Mouse (Mus musculus) layer of hippocampus, adult 9-11 months (tissue): ENCODE results near the gene Ptpn1.

Experiments used
- DNase-seq: peaks from one replicate; pipeline ENCODE4 v3.0.0; 2022

The Ptpn1 gene

GRCm38 (mm10) chr2:167980391-167980790 lies 48.5 kb downstream of the Ptpn1 start:
- no peak for DNase-seq

DNA sequence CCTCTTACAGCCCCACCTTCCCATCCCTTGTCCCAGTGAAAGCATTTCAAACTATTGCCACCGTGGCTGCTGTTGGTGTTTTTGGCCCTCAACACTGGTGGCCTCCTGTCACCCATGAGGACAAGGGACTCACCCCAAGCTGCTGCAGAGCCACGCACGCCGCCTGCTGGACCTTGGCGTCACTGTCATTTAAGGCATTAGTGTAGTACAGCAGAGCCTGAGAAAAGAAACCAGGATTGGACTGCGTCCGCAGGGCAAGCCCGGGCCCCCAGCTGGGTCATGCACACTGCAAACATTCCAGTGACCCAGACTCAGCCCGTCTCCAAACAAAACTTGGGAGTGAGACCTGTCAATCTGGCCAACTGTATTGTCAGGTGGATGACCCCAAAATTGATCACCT lies 50.8 kb downstream of the Ptpn1 start:
- no peak for DNase-seq

DNA sequence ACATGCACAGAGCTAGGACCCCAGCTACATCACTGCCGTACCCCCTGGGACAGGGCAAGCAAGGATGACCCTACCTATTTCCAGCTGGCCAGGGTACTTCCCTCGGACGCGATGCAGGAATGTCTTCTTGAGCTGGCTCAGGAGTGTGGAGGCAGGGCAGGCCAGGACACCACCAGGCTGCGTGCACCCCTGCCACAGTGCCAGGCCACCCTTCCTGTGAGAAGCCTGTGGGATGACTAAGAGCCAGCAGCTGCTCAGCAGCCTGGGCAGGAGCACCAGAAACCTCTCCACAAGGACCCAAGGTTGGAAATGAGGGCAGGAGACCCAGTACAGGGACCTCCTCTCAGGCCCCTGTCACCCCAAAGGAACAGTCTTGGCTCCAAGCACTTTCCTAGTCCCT lies 52.5 kb downstream of the Ptpn1 start:
- DNase-seq, result no peak

- no peak for DNase-seq
Observed at GRCm38 (mm10) chr2:167984946-167985345, 53.1 kb downstream of the Ptpn1 start.

GRCm38 (mm10) chr2:167986762-167987161 lies 54.9 kb downstream of the Ptpn1 start:
- DNase-seq, result no peak

DNA sequence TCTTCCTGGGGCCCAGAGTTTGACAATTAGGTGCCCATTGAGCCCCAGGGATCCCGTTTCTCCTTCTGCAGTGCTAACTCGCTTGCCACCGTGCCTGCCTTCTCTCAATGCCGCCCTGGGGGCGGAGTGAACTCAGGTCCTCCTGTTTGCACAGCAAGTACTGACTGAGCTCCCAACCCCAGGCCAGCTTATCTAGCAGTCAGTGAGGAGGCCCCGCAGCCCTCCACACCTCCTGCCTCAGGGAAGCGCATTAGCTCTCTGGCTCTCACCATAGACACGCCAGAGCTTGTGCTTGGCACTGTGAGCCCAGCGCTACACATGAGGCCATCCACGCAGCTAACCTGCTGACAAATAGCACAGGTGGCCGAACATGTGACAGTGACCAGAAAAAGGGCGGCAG lies 55.8 kb downstream of the Ptpn1 start:
- no peak for DNase-seq

DNA sequence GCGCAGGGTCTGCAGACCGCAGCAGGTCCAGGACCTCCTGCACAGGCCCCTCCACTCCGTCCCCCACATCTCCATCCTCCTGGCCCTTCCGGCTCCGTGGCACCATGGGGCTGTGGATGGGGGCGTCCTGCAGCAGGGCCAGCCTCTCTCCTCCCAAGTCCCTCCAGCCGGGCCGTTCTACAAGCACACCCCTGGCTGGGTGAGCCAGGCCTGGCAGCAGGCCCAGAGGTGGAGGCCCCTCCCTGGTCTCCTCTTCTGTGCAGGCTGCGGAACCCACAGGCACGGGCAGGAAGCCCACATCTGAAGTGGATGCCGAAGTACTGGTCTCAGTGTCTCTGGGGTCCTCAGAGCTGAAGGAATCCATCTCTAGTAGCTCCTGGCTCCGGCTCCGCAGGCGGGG lies 57.5 kb downstream of the Ptpn1 start:
- DNase-seq, result no peak

- no peak for DNase-seq
Observed at GRCm38 (mm10) chr2:167993260-167993659, 61.4 kb downstream of the Ptpn1 start.

- no peak for DNase-seq
Observed at GRCm38 (mm10) chr2:167995870-167996635, 64.2 kb downstream of the Ptpn1 start.

GRCm38 (mm10) chr2:167996672-167997215 lies 64.9 kb downstream of the Ptpn1 start:
- no peak for DNase-seq

DNA sequence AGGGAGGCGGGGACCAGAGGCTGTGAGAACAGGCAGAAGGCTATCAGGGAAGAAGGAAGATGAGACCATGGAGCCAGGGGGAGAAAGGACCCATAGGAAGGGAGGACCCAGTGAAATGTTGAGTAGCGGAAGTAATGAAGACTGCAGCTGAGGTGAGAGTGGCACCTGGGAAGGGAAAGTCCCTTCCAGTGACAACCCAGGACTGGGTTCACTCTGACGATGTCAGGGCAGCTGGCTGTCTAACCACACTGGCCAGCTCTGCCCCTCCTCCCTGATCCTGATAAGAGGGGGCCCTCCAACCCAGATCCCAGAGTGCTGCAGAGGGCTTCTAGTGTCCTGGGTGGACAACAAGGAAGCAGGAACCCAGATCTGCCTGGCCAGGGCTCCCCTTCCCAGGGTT lies 65.7 kb downstream of the Ptpn1 start:
- no peak for DNase-seq

GRCm38 (mm10) chr2:167999145-167999743 lies 67.4 kb downstream of the Ptpn1 start:
- DNase-seq, result no peak

DNA sequence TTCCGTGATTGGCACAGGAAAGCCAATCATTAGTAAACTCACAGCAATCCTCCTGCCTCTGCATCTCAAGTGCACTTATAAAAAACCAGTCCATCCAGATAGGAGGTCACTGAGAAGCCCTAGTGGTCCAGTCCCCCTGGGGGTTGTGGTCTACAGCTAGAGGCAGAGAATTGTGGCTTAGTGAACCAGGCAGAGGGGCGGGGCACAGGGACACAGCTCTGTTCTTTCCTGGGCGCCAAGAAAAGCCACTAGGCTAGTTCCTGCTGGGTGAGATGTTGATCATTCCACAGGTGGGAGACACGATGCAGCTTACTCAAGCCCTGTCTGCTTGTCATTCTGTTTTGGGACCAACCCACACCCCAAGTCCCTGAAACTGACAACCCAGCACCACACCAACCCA lies 70.3 kb downstream of the Ptpn1 start:
- no peak for DNase-seq

DNA sequence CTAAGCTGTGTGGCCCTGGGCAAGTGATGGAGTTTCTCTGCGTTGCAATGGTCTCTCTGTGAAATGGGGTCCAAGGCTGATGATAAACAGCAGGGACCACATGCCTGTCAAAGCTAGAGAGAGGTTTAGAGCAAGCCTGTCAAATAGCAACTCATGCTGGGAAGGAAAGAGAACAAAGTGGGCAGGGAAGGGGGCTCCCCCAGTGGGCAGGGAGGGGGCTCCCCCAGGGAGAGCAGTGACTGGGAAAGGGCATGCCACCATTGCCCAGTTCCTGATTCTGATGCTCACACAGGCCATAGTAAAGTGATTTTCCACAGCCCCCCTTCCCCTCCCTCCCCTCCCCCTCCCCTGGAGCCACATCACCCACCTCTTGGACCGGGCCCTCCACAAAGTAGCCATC lies 71.0 kb downstream of the Ptpn1 start:
- DNase-seq, result no peak

DNA sequence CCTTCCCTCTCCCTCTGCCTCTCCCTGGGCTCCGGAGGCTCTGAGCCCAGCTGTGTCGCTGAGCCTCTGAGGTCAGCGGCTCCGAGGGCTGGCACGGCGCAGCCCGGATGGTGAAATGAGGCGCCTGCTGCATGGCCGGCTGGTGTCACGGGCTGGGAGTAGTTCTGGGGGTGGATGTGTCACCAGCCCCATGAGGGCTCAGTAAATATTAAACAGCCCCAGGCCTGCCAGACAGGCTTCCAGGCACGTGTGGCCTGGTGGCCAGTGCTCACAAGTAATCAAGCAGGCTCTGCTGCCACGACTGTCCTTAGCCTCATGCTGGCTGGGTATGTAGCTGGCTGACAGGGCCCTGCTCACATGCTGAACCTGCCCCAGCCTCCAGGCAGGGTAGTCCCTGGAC lies 71.6 kb downstream of the Ptpn1 start:
- no peak for DNase-seq

DNA sequence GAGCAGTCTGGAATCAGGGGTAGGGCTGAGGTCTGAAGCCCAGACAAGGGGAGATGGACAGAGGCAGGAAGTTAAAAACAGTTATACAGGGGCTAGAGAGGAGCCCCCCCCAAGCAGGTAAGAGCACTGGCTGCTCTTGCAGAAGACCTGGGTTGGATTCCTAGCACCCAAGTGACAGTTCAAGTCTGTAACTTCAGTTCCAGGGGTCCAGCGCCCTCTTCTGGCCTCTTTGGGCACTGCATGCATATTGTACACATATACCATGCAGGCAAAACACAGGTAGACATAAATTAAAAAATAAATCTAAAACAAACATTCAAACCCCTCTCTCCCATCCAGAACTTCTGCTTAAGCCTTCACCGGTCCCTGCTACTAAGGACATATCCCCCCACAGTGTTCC lies 72.5 kb downstream of the Ptpn1 start:
- no peak for DNase-seq

- no peak for DNase-seq
Observed at GRCm38 (mm10) chr2:168005005-168005404, 73.1 kb downstream of the Ptpn1 start.

DNA sequence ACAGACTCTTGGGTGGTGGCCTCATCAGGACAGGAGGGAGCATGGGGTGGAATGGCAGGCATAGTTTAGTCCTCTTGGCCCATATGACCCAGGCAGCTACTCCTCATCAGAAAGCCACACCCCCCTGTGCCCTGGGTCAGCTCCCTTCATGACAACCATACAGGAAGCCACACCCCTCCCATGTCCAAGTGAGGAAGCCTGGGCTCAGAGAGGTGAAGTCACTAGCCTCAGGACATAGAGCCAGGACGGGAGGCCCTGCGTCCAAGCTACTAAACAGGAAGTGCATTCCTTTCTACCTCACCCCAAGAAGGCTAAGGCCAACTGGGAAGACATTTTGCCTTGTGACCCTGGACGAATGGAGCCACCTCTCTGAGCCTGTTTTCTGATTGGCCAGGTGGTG lies 73.8 kb downstream of the Ptpn1 start:
- DNase-seq, result no peak

DNA sequence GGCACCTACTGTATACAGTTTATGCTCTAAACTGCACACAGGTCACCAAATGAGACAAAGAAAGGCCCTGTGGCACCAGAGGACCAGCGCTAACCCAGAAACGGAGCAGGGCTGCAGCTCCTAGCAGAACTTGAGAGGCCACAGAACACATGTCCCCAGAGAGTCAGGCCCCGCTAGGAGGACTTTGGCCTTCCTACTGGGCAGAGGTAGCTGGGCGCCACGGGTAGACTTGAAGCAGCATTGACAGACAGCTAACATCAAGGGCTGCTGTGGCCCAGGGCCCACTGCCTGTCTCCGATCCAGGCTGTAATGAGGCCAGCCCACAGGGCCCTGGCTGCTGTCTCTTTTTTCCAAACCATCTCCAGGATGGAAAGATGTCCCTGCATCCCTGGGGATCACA lies 74.6 kb downstream of the Ptpn1 start:
- no peak for DNase-seq

DNA sequence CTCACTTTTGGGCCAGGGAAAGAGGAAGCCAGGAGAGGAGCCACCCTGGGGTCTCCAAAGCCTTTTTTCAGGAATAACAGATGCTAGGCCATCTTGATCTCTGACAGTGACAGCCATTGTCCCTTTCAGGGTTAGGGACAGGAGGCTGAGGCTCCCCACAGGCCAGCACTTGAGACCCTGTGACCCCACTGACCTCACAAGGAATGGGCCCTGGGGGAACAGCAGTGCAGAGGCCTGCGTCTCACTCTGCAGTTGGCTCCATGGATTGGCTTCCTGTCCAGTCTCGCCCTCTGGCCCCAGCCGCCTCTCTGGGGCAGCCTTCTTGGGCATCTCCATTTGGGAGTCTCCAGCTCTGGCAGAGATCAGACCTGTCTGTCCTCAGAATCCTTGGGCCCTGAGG lies 76.3 kb downstream of the Ptpn1 start:
- no peak for DNase-seq

- DNase-seq, result peak; percentile 34
Observed at GRCm38 (mm10) chr2:168009936-168010668, 78.2 kb downstream of the Ptpn1 start, which contains the start of gene Ripor3. Gene Ripor3 (minus strand): TSS chr2:168010618.

GRCm38 (mm10) chr2:168010893-168011292 lies 79.0 kb downstream of the Ptpn1 start:
- DNase-seq, result no peak

DNA sequence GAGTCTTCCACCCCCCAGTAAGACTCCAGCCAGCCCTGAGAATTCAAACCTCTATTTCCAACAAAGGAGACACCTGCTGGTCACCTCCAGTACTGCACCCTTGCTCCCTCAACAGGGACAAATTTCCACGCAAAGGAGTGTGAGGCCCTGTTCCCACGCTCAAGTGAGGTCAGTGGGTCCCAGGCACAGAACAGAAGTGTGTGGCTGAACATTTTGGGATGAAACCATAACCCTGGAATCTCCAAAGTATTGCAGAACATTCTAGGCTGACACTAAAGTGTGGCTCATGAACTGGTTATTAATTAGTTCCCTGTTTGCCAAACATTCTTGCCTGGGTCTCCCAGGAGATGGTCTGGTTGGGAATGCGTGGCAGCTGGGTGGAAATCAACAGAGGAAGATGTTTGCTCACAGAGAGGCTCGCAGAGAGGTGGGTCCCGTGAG lies 85.1 kb downstream of the Ptpn1 start:
- DNase-seq, result peak; percentile 53
